Mouse (Mus musculus) embryonic stem cell, embryonic (primary cell): ENCODE data around the gene Sox10.

ENCODE experiments used
- CTCF ChIA-PET, 4 experiments: fragments of 300-600 bp in 2 of 4; fragments of 350-600 bp in 2 of 4; sonication (Branson Sonifier 250); formaldehyde crosslinking; loops; one replicate each; lab custom pipeline; 2022; ENCODE audit warnings: inconsistent platforms in 2 of 4; lab: Charles Lee
- POLR2A ChIA-PET, 4 experiments: fragments of 300-600 bp in 2 of 4; fragments of 350-600 bp in 2 of 4; sonication (Branson Sonifier 250); formaldehyde crosslinking; loops; one replicate each; lab custom pipeline; 2022; ENCODE audit warnings: antibody characterized with exemption in 4 of 4, inconsistent platforms in 1 of 4; lab: Charles Lee

The Sox10 gene

GRCm38 (mm10) chr15:79165140-79165539 is at the start of gene Sox10:
Sox10 (minus strand) TSS chr15:79165240.
- ChIA-PET CTCF (no interaction called here), POLR2A (interaction anchor here in 1 of 4 experiments (0.7 kb wide), 1 partner anchor 24 kb away, joined by 3 read pairs; the partner anchor contains the start of genes 1700088E04Rik and Polr2f)

DNA sequence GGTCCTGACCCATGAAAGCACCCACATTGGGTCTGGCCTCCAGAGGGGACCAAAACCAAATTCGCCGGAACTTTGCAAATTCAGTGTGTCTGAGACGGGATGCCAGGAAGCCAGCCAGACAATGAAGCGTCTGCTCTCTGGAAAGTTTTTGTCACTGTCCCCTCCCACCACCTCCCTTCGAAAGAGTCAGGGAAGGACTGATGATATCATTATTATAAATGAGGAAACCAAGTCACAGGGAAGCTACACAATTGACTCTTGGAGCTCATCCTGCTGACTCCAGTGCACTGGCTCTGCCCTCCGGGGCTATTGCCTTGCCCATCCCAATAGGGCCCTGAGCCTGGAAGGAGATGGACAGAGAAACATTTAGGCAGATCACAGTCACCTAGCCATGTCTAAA is 48.6 kb upstream of the Sox10 start:
- POLR2A ChIA-PET = interaction anchor here in 3 of 4 experiments (0.6 to 5.1 kb wide), 15 partner anchors 10 to 284 kb away, joined by 3 to 37 read pairs (median 4); partner anchors contain the start of genes Gm49486 (in 2 of the 3), Pick1 (in 2 of the 3), Micall1 (in 1 of the 3) and Pla2g6 (in 1 of the 3)
- CTCF ChIA-PET = interaction anchor here in 1 of 4 experiments (0.5 kb wide), 1 partner anchor 621 kb away, joined by 5 read pairs; no protein-coding TSS in a partner anchor

DNA sequence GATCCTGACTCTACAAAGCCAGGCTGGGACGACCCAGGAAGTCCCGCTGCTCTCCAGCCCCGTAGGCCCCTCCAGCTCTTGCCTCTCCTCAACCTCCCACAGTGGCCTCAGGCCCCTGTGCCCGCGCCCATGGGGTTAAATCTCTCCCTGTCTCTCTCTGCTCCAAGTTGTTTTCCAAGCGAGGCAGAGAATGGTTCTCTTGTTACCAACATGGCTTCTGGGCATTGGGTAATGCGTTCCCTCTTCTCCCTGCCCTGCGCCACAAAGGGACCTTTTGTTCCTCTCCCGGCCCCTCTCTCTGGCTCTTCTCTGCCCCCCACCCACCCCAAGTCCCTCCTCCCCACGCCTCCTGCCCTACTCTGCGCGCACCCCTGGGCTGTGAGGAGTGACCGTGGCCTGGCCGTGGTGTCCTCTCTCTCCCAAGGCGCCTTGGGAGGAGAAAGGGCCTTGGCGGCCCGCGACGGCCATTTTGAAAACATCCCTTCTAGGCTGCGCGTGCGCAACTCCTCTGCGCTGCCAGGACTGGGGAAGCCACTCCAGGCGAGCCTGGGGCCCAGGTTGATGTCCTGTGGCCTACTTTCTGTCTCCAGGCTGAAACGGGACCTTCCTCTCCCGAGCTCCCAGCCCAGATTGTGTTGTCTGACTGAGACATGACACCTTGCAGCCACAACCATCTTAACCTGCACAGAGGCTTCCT is 47.9 kb upstream of the Sox10 start:
- ChIA-PET CTCF (interaction anchor here in 3 of 4 experiments (0.5 to 1.0 kb wide), 4 partner anchors 11 to 620 kb away, joined by 3 to 5 read pairs (median 4); no protein-coding TSS in a partner anchor), POLR2A (interaction anchor here in 3 of 4 experiments (0.6 to 5.1 kb wide), 21 partner anchors 11 to 961 kb away, joined by 3 to 37 read pairs (median 4); partner anchors contain the start of genes Gm49486 (in 2 of the 3), Pick1 (in 2 of the 3), Micall1 (in 1 of the 3) and Pla2g6 (in 1 of the 3))

DNA sequence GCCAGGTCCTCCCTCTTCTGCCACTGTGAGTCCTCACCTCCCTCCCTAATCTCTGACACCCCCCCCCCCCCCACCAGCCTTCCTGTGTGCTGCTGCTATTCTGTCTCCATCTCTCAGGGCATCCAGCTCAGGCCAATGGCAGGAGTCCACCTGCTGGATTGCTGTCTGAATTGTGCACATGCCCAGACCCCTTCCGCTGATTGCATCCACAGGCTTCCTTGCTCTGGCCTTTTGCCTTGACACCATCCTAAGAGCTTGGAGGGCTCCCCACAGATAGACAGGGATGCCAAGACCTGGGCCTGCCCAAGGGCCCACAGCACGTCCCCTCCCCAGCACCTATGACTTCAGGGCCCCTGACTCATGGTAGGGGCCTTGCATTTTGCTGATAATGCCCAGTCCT is 45.3 kb upstream of the Sox10 start:
- POLR2A ChIA-PET = interaction anchor here in 3 of 4 experiments (0.6 to 1.4 kb wide), 17 partner anchors 8 to 587 kb away, joined by 3 to 10 read pairs (median 4); partner anchors contain the start of genes 1700088E04Rik (in 1 of the 3) and Polr2f (in 1 of the 3)

GRCm38 (mm10) chr15:79208758-79209439 is 43.9 kb upstream of the Sox10 start:
- CTCF ChIA-PET = interaction anchor here in 2 of 4 experiments (0.7 to 1.2 kb wide), 3 partner anchors 34 to 396 kb away, joined by 3 read pairs; no protein-coding TSS in a partner anchor
- POLR2A ChIA-PET = interaction anchor here in 3 of 4 experiments (0.7 to 1.9 kb wide), 13 partner anchors 10 to 544 kb away, joined by 3 to 9 read pairs (median 4); partner anchors contain the start of genes Gm49486 (in 1 of the 3) and Pick1 (in 1 of the 3)

More for the DNA sequence above, 45.3 kb upstream of the Sox10 start:
- CTCF ChIA-PET = interaction anchor here in 1 of 4 experiments (0.7 to 1.2 kb wide), 2 partner anchors 33 to 70 kb away, joined by 3 read pairs; no protein-coding TSS in a partner anchor

- ChIA-PET CTCF (interaction anchor here in 1 of 4 experiments (1.2 to 1.7 kb wide), 2 partner anchors 35 to 82 kb away, joined by 3 to 5 read pairs; no protein-coding TSS in a partner anchor), POLR2A (interaction anchor here in 3 of 4 experiments (0.7 to 1.9 kb wide), 10 partner anchors 9 to 544 kb away, joined by 3 to 9 read pairs (median 4); partner anchors contain the start of genes Gm49486 (in 1 of the 3) and Pick1 (in 1 of the 3))
These were observed 43.2 kb upstream of the Sox10 start for GRCm38 (mm10) chr15:79208211-79208610.

DNA sequence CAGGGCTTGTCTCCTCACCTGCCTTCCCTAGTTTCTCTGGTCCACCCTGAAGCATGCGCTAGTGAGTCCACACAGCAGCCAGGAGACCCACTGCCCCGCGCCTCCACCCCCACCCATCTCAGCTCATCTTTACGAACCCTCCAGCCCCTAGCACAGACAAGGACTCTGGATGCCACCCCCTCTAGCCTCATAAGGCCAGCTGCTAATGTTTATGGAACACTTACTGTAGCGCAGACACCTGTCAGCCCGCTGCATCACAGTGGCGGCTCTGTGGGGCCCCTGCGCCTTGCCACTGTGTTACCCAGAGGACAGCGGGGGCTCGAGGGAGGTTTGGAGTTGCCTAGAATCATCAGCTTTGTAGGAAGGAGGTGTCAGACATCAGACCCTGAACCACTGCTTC is 37.5 kb upstream of the Sox10 start:
- ChIA-PET CTCF (interaction anchor here in 2 of 4 experiments (0.5 to 1.4 kb wide), 5 partner anchors 9 to 553 kb away, joined by 3 to 10 read pairs (median 4); no protein-coding TSS in a partner anchor), POLR2A (interaction anchor here in 3 of 4 experiments (0.5 to 2.8 kb wide), 11 partner anchors 8 to 1295 kb away, joined by 3 to 16 read pairs (median 4); no protein-coding TSS in a partner anchor)

DNA sequence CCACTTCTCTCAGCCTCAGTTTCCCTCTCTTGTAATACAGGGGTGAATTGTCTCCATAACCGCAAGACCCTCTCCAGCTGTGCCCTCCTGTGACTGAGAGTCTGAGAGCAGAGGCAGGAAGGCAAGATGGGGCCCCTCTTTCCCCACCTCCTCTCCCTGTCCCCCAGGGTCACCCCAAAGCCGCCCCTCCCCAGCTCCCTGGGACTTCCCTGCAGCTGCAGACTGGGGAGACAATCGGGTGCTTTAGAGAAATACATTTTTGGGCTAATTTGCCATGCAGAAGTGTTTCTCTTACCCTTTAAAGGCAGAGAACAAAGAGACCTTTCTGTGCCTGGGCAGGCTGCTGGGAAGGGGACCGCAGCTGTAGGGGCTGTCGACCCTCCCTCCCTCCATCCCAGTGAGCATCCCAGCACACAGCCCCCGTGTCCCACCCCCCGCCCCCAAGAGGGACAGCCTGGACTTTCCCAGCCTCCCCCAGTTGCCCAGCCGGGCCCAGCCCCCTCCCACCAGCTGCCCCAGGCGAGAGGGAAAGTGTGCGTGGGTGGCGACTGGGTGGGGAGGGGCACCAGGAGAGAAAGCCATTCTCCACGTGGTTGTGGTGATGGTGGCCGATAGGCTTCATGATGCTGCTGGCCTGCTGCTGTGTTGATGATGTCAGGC is 36.6 kb upstream of the Sox10 start:
- POLR2A ChIA-PET = interaction anchor here in 3 of 4 experiments (0.6 to 2.8 kb wide), 9 partner anchors 8 to 390 kb away, joined by 3 to 16 read pairs (median 3); no protein-coding TSS in a partner anchor
- CTCF ChIA-PET = interaction anchor here in 3 of 4 experiments (0.5 to 1.4 kb wide), 6 partner anchors 8 to 316 kb away, joined by 3 to 10 read pairs (median 4); no protein-coding TSS in a partner anchor

DNA sequence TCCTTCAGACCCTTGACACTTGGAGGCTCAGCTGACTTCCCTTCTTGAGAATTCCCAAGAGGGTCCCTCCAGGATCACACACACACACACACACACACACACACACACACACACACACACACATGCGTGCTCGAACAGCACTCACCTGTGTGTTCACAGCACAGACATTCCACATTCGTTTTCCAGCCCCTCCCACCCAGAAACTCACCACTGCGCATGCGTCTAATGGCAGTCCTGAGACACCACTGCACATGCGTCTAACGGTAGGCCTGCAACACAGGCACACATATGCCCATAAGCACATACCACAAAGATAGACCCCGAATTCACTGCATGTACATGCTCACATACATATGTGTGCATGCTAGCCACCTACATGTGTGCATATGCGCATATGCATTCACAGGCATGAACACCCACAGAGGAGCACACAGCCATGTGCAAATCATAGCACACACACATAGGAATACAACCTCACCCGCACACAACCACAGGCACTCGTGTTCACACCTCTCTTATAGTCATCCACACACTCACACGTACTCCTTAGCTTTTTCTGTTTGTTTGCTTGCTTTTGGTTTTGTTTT is 34.4 kb upstream of the Sox10 start:
- POLR2A ChIA-PET = interaction anchor here in 3 of 4 experiments (0.6 to 1.3 kb wide), 7 partner anchors 9 to 143 kb away, joined by 3 to 9 read pairs (median 3); no protein-coding TSS in a partner anchor
- CTCF ChIA-PET = interaction anchor here in 1 of 4 experiments (0.6 kb wide), 2 partner anchors 76 to 687 kb away, joined by 3 to 4 read pairs; no protein-coding TSS in a partner anchor

- ChIA-PET CTCF (interaction anchor here in 1 of 4 experiments (1.4 kb wide), 1 partner anchor 47 kb away, joined by 3 read pairs; no protein-coding TSS in a partner anchor), POLR2A (interaction anchor here in 3 of 4 experiments (0.6 to 1.6 kb wide), 4 partner anchors 10 to 1794 kb away, joined by 3 to 4 read pairs (median 4); no protein-coding TSS in a partner anchor)
These were observed 30.5 kb upstream of the Sox10 start for GRCm38 (mm10) chr15:79195492-79195891.

DNA sequence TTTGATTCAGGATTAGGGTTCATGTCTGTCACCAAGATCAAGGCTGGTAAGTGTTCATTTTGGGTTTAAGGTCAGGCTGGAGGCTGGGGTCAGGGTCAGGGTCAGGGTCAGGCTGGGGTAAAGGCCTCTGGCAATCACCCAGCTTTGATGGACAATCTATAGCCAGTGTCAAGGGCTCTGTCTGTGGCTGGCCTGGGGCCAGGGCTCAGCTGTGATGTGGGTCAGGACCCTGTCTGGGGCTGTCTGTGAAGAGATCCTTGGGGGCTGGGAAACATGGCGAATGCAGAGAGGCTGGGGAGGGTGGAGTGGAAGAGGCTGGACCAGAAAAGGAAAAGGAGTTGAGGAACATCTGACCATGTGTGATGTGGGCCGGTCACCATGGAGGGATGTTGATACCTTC is 29.9 kb upstream of the Sox10 start:
- ChIA-PET CTCF (interaction anchor here in 2 of 4 experiments (1.4 to 1.5 kb wide), 3 partner anchors 46 to 48 kb away, joined by 3 to 6 read pairs (median 5); no protein-coding TSS in a partner anchor), POLR2A (interaction anchor here in 2 of 4 experiments (0.9 to 2.3 kb wide), 3 partner anchors 11 to 13 kb away, joined by 4 to 17 read pairs (median 4); no protein-coding TSS in a partner anchor)

DNA sequence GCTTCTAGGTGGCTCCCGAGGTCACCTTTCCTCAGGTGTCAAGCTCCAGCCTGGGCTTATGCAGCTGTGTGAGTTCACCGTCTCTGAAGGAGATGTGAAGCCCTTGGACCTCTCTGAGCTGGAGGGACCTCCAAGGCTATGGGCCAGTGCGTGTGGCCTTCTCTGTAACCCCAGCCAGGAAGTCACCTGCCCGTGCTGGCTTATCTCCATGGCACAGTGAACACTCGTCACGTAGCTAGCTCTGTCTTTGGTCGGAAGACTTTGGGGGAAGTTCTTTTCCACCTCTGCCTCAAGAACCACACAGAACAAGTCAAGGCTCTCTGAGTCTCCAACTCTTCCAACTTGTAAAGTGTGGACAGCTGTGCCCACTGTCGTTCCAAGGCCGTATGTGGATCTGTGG is 29.0 kb upstream of the Sox10 start:
- CTCF ChIA-PET = interaction anchor here (0.5 to 1.5 kb wide), 11 partner anchors 8 to 1454 kb away, joined by 3 to 6 read pairs (median 4); no protein-coding TSS in a partner anchor
- POLR2A ChIA-PET = interaction anchor here in 3 of 4 experiments (0.6 to 2.3 kb wide), 10 partner anchors 8 to 51 kb away, joined by 3 to 17 read pairs (median 4); no protein-coding TSS in a partner anchor

GRCm38 (mm10) chr15:79192885-79193845 is 28.1 kb upstream of the Sox10 start:
- CTCF ChIA-PET = interaction anchor here (0.6 to 1.5 kb wide), 14 partner anchors 9 to 1211 kb away, joined by 3 to 8 read pairs (median 4); no protein-coding TSS in a partner anchor
- POLR2A ChIA-PET = interaction anchor here in 3 of 4 experiments (0.9 to 2.3 kb wide), 10 partner anchors 9 to 50 kb away, joined by 3 to 17 read pairs (median 4); no protein-coding TSS in a partner anchor

GRCm38 (mm10) chr15:79192450-79192849 is 27.4 kb upstream of the Sox10 start:
- ChIA-PET POLR2A (interaction anchor here in 1 of 4 experiments (1.3 to 2.3 kb wide), 3 partner anchors 10 to 18 kb away, joined by 5 to 17 read pairs (median 7); no protein-coding TSS in a partner anchor), CTCF (interaction anchor here in 2 of 4 experiments (0.6 to 1.0 kb wide), 4 partner anchors 44 to 210 kb away, joined by 3 read pairs; no protein-coding TSS in a partner anchor)

DNA sequence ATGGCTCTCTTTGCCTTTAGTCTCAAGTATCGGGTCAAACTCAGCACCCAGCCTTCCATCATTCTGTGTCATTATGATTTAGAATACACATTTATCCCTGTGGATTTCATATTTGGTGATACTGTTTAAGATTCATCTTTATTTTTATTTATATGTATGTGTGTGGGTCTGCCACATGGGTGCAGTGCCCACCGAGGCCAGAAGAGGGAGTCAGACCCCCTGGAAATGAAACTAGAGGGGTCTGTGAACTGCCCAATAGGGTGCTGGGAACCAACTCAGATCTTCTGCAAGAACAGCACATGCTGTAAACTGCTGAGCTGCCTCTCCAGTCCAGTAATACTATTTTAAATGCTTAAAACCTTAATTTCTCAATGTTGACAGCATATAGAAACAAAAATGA is 26.4 kb upstream of the Sox10 start:
- POLR2A ChIA-PET = interaction anchor here in 1 of 4 experiments (0.6 to 1.4 kb wide), 3 partner anchors 10 to 14 kb away, joined by 3 to 4 read pairs (median 4); no protein-coding TSS in a partner anchor

More for the DNA sequence above, 26.4 kb upstream of the Sox10 start:
- CTCF ChIA-PET = interaction anchor here in 3 of 4 experiments (0.5 to 1.0 kb wide), 4 partner anchors 32 to 365 kb away, joined by 3 read pairs; no protein-coding TSS in a partner anchor
